Mouse (Mus musculus) forebrain, embryonic 10.5 days (tissue): ENCODE data around the gene Csnk1g1. TPM values are rescaled to one million over a fixed set of nuclear protein-coding genes. Genes with fewer than 3 reads are reported as not detected.
A peak's percentile ranks its signal among the peaks of the same experiment; 100 is the strongest.

Source experiments
- DNase-seq: peaks from one replicate; pipeline ENCODE4 v3.0.0-alpha.2; 2017; ENCODE audit warnings: low spot score; ENCODE audit errors: extremely low spot score
- H3K27ac ChIP-seq: fragments of 300-500 bp; sonication (generic); 2 replicates; pipeline ENCODE4 v1.5.1; 2016; ENCODE audit warnings: mild to moderate bottlenecking
- H3K27me3 ChIP-seq: fragments of 300-500 bp; sonication (generic); 2 replicates; pipeline ENCODE4 v1.6.1; 2016; ENCODE audit warnings: mild to moderate bottlenecking; ENCODE audit not compliant: poor library complexity, severe bottlenecking
- H3K36me3 ChIP-seq: fragments of 300-500 bp; sonication (generic); replicated peaks from 2 replicates; pipeline ENCODE4 v1.6.1; 2016; ENCODE audit warnings: mild to moderate bottlenecking, moderate library complexity
- H3K4me1 ChIP-seq: fragments of 300-500 bp; sonication (generic); 2 replicates; pipeline ENCODE4 v1.6.1; 2016
- H3K4me3 ChIP-seq: fragments of 300-500 bp; sonication (generic); 2 replicates; pipeline ENCODE4 v1.5.1; 2016; ENCODE audit warnings: mild to moderate bottlenecking, moderate library complexity
- H3K9me3 ChIP-seq: fragments of 300-500 bp; sonication (generic); 2 replicates; pipeline ENCODE4 v1.6.1; 2016; ENCODE audit warnings: mild to moderate bottlenecking, moderate library complexity
- WGBS: fragments of 180-500 bp; shearing (Covaris S2); methylation state at CpG from one replicate; pipeline ENCODE4 v1.1.7; 2016; 5-methylcytosine and 5-hydroxymethylcytosine counted together
- polyA plus RNA-seq: library from polyadenylated mRNA; unstranded; fragments of >200 nt; fragmentation: Nextera tagmentation; extraction: Ambion mirVana; gene quantifications from 2 replicates; pipeline ENCODE4 v1.2.1, GENCODE M21; 2016

Gene Csnk1g1
- polyA plus RNA-seq, 1 experiment from 2014 or later, result 18.2 TPM

DNA sequence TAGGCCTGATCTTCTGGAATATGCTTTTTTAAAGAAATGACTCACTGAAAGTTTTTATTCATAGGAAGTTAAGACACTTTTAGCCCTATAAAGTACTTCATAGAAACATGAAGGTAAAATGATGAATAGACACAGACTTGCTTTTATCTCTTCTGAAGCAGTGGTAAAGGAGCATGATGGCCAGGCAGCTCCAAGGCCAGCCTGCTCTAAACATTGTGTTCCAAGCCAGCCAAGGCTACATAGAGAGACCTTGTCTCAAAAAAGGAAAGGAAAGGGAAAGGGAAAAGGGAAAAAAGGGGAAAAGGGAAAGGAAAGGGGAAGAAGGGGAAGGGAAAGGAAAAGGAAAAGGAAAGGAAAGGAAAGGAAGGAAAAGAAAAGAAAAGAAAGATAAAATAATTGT lies 111.9 kb downstream of the Csnk1g1 start:
- Histone ChIP-seq H3K36me3 (peaks cover 33% of the 10 kb centered on the region), H3K27ac (no peak overlapping the region)
- DNase-seq, result no peak

DNA sequence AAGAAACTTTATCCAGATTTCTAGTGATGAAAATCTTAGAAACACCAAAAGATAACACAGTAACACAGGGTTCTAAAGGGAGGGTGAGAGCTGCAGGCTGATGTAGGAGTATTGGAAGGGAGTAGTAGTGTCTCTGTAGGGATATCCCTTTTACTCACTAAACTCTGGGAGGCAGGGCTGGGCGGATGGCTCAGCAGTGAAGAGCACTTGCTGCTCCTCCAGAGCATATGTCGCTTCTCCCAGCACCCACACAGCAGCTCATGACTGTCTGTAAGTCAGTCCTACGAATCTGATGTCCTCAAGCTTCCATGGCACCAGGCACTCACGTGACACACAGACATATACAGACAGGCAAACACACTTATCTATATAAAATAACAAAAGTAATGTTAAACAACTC lies 129.4 kb downstream of the Csnk1g1 start:
- peaks cover 56% of the 10 kb centered on the region for H3K36me3 ChIP-seq
- H3K27ac ChIP-seq, result no peak overlapping the region
- H3K4me3 ChIP-seq, result no peak overlapping the region
- 91% methylated on average over 4 of the region's 4 CpGs for WGBS
- H3K9me3 ChIP-seq, result no peaks in the 10 kb centered on the region
- DNase-seq, result no peak
- H3K27me3 ChIP-seq, result no peaks in the 10 kb centered on the region
- H3K4me1 ChIP-seq, result no peaks in the 10 kb centered on the region

More for the DNA sequence above, 111.9 kb downstream of the Csnk1g1 start:
- Histone ChIP-seq H3K9me3 (no peaks in the 10 kb centered on the region), H3K27me3 (no peaks in the 10 kb centered on the region), H3K4me1 (no peaks in the 10 kb centered on the region), H3K4me3 (no peak overlapping the region)

DNA sequence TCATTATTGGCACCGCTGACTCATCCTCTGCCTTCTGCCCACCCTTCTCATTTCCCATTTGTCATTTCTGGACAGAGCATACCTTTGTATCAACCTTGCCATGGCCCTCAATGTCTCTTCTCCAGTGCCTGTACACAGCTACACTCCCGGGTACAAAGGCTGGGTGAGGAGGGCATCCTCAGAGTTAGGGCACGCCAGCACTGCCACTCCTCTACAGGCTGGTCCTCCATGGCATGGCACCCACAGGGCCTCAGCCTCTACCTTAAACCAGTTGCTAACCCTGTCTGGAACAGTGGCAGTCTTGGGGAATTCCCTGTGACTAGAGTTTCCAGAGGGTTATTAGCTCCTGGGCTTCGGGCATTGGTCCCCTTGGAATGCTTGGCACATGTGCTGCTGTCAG lies 129.9 kb downstream of the Csnk1g1 start:
- no peak for DNase-seq
- H3K27me3 ChIP-seq, result no peaks in the 10 kb centered on the region
- no peaks in the 10 kb centered on the region for H3K4me1 ChIP-seq
- H3K36me3 ChIP-seq, result peaks cover 54% of the 10 kb centered on the region
- no peaks in the 10 kb centered on the region for H3K9me3 ChIP-seq
- no peak overlapping the region for H3K27ac ChIP-seq
- WGBS, result 95% methylated on average over 4 of the region's 4 CpGs
- H3K4me3 ChIP-seq, result no peak overlapping the region

DNA sequence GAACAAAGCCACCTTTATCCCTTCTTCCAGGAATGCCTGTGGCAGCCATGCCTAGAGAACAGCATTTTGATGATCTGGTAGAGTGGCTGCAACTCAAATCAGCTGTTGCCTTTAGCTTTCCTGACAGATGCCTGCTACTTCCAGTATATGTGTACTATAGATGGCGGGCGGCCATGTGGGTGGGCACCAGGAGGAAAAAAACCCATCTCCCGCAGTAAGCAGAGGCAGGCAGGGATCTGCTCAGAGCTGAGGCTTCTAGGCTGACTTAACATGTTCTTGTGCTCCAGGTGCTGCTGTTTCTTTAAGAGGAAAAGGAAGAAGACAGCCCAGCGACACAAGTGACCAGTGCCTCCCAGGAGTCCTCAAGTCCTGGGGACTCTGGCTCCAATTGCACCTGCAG lies 130.6 kb downstream of the Csnk1g1 start:
- H3K27ac ChIP-seq, result no peak overlapping the region
- 78% methylated on average over 4 of the region's 4 CpGs for WGBS
- H3K4me1 ChIP-seq, result no peaks in the 10 kb centered on the region
- DNase-seq, result no peak
- H3K27me3 ChIP-seq, result no peaks in the 10 kb centered on the region
- H3K4me3 ChIP-seq, result no peak overlapping the region
- H3K36me3 ChIP-seq, result peaks cover 54% of the 10 kb centered on the region
- H3K9me3 ChIP-seq, result no peaks in the 10 kb centered on the region

DNA sequence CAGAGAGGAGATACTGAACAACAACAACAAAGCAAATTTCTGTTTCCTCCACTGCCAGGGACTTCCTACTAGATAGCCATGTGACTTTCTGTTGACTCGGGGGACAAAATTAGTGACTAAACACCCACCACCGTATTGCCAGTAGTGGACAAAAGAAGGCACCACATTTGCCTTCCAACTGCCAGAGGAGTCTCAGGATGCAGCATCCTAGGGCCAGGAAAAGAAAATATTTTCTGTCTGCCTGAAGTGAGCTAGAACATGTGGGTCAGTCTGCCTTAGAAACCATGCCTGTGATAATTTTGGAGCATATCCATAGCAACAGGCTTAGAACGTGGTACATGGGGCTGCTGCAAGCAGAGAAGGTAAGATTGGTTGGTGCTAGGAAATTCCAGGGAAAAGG lies 132.1 kb downstream of the Csnk1g1 start:
- DNase-seq, result no peak
- Histone ChIP-seq H3K27me3 (no peaks in the 10 kb centered on the region), H3K4me3 (no peak overlapping the region), H3K9me3 (no peaks in the 10 kb centered on the region), H3K36me3 (peaks cover 46% of the 10 kb centered on the region), H3K4me1 (no peaks in the 10 kb centered on the region), H3K27ac (no peak overlapping the region)
- 91% methylated on average over 3 of the region's 3 CpGs for WGBS

DNA sequence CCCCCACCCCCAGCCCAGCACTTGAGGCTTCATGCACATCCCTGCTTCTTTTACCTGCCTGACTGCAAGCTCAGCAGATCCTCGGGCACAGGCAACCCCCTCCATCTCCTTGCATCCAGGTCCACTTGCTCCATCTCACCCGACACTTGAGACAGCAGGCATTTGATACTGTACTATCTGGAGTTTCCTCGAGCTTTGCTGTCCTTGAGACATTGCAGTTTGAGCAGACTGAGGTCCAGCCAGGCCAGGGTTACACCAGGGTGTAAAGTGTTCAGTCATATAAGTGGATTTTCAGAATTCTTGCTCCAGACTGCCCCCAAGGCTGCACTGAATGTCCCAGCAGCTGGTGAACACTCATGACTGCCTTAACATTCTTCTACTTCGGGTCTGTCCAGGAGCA lies 133.6 kb downstream of the Csnk1g1 start:
- Histone ChIP-seq H3K4me3 (no peak overlapping the region), H3K27me3 (no peaks in the 10 kb centered on the region), H3K27ac (no peak overlapping the region), H3K9me3 (no peaks in the 10 kb centered on the region), H3K4me1 (no peaks in the 10 kb centered on the region), H3K36me3 (peaks cover 35% of the 10 kb centered on the region)
- no peak for DNase-seq
- WGBS, result 86% methylated on average over 4 of the region's 4 CpGs

DNA sequence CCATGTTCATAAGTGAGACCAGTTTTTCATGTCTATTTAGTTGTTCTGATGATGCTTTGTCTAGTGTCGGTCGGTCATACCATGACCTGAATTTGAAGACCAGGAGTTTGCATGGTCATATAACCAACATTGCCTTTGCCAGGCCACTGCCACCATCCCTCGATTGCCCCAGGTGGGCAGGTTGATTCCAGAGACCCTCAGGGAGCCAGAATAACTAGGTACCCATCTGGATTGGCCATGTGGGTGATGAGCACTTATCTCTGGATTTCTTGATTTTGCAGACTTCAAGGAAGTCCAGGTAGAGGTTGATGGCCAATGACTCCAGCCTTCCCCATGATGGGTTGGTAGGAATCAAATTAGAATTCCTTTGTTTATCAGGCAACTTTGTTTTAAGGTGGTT lies 134.5 kb downstream of the Csnk1g1 start:
- no peak for DNase-seq
- Histone ChIP-seq H3K4me3 (no peak overlapping the region), H3K4me1 (no peaks in the 10 kb centered on the region), H3K27ac (no peak overlapping the region), H3K9me3 (no peaks in the 10 kb centered on the region), H3K27me3 (no peaks in the 10 kb centered on the region), H3K36me3 (peaks cover 29% of the 10 kb centered on the region)
- 95% methylated on average over 3 of the region's 3 CpGs for WGBS

DNA sequence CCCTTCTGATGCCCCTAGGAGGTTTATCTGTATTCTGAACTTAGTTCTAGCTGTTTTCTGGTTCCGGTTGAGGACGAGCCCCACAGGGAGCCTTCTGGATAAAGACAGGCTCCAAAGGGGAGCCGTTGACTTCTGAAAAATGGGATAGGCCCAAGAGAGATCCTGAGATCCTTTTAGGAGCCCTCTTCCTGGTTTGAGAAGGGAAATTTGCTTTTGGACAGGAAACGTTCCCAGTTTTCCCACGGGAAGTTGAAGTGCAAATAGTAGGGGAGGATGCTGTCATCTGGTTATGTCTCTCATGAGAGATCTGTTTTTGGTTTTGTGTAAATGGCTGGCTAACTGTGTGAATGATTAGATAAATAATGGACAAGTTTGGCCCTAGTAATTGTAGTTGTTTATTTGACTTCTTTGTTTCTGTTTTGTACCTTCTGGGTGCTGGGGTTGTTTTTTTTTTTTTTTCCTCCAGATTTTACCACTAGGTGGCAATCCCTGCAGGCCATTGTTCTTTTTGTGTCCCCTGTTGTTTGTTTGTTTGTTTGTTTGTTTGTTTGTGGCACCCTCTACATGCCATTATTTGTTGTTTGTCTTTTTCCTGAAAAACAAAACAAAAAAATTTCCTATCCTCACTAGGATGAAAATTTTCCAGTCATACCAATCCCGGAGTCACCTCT lies 141.3 kb downstream of the Csnk1g1 start:
- H3K27ac ChIP-seq, result no peak overlapping the region
- H3K27me3 ChIP-seq, result no peaks in the 10 kb centered on the region
- H3K36me3 ChIP-seq, result no peaks in the 10 kb centered on the region
- H3K9me3 ChIP-seq, result peaks cover 5% of the 10 kb centered on the region; the same call in 1 of the 2 replicates
- H3K4me3 ChIP-seq, result no peak overlapping the region
- peaks cover 7% of the 10 kb centered on the region; the same call in 1 of the 2 replicates for H3K4me1 ChIP-seq
- no peak for DNase-seq
- WGBS, result 72% methylated on average over 6 of the region's 6 CpGs

DNA sequence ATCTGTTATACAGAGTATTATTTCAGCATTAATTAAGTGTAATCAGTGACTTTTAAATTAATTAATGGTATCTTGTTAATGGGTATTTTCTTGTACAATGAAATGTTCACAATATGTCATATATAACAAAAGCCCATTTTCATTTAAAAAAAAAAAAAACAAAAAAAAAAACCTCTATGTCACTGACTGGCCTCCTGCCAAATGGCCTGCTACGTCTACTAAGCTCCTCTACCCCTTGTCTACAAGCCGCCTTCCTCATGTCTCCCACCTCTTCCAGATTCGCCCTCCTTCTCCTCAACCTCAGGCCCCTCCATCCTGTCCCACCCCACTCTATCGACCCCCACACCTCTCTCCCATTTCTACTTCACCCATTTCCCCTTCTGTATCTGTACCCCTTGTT lies 142.8 kb downstream of the Csnk1g1 start:
- DNase-seq, result no peak
- no peak overlapping the region for H3K4me3 ChIP-seq
- H3K4me1 ChIP-seq, result peaks cover 7% of the 10 kb centered on the region; the same call in 1 of the 2 replicates
- no peak overlapping the region for H3K27ac ChIP-seq
- H3K9me3 ChIP-seq, result peaks cover 5% of the 10 kb centered on the region; the same call in 1 of the 2 replicates
- 81% methylated on average over 4 of the region's 4 CpGs for WGBS
- H3K27me3 ChIP-seq, result no peaks in the 10 kb centered on the region
- H3K36me3 ChIP-seq, result no peaks in the 10 kb centered on the region

DNA sequence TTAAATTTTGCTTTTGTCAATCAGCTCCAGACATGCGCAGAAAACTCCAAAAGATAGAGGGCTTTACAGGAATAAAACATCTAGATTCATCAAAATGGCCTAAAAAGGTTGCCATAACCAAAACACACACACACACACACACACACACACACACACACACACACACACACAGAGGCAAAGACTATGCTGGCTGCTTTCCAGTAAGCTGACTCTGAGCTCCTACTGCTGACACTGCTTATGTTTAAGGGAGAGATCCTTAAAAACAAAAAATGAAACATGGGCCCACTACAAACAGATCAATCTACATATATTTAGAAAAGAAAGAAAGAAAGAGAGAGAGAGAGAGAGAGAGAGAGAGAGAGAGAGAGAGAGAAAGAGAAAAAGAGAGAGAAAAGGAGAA lies 144.0 kb downstream of the Csnk1g1 start:
- 84% methylated on average over 1 of the region's 1 CpGs for WGBS
- Histone ChIP-seq H3K4me3 (no peak overlapping the region), H3K4me1 (peaks cover 7% of the 10 kb centered on the region; the same call in 1 of the 2 replicates), H3K27ac (no peak overlapping the region), H3K9me3 (peaks cover 5% of the 10 kb centered on the region; the same call in 1 of the 2 replicates), H3K36me3 (no peaks in the 10 kb centered on the region), H3K27me3 (no peaks in the 10 kb centered on the region)
- no peak for DNase-seq

DNA sequence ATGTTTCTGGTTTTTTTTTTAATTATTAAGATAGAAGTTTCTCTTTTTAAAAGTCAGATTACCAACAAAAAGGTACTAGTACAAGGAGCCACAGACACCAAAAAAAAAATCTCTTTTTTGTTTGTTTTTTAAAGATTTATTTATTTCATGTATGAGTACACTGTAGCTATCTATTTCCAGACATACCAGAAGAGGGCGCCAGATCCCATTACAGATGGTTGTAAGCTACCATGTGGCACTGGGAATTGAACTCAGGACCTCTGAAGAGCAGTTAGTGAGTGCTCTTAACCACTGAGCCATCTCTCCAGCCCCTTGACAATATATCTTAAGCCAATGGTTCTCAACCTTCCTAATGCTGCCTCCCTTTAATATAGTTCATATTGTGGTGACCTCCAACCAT lies 144.9 kb downstream of the Csnk1g1 start:
- no peaks in the 10 kb centered on the region for H3K36me3 ChIP-seq
- H3K4me1 ChIP-seq, result peaks cover 7% of the 10 kb centered on the region; the same call in 1 of the 2 replicates
- H3K27me3 ChIP-seq, result no peaks in the 10 kb centered on the region
- H3K27ac ChIP-seq, result no peak overlapping the region
- H3K9me3 ChIP-seq, result peaks cover 5% of the 10 kb centered on the region; the same call in 1 of the 2 replicates
- no peak overlapping the region for H3K4me3 ChIP-seq
- WGBS, result 32% methylated on average over 1 of the region's 1 CpGs
- no peak for DNase-seq

DNA sequence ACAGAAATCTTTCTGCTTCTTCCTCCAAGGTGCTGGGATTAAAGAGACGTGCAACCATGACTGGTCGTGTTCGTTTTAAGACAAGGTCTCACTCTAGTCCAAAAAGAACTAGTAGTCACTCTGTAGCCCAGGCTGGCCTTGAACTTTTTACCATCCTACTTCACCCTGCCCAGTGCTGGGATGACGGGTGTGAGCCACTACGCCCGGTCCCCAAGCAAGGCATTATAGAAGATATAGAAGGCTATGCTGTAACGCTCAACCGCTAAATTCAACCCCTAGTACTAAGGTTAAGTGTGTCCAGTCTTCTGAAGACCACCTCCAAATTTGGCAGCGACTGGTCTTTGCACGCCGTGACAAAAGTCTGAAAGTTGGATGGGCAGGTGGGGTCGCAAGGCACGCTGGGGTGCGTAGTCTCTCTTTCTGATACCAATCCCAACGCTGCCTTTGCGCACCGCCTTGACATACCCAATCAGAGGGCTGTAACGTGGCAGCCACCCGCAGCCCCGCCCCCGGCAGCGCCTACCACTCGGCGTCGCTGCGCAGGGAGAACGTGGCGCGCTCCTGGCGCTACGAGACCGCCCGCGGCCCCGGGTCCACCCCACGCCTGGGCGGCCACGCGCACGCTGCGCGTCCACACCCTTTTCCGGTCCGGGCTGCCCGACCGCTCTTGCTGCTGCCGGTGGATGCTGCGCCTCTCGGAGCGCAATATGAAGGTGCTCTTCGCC lies 151.0 kb downstream of the Csnk1g1 start, which contains the start of gene Ppib:
Ppib (plus strand) TSS at position 640 of the 725 bp plus-strand sequence.
- H3K27ac ChIP-seq, result peak within 1 kb of the TSS; percentile 93
- DNase-seq, result peak; percentile 95
- H3K4me1 ChIP-seq, result peaks cover 22% of the 10 kb centered on the region
- H3K4me3 ChIP-seq, result peak within 1 kb of the TSS; percentile 73
- 1% methylated on average over 51 of the region's 51 CpGs for WGBS
- H3K9me3 ChIP-seq, result no peaks in the 10 kb centered on the region
- H3K36me3 ChIP-seq, result peaks cover 31% of the 10 kb centered on the region
- H3K27me3 ChIP-seq, result no peaks in the 10 kb centered on the region

DNA sequence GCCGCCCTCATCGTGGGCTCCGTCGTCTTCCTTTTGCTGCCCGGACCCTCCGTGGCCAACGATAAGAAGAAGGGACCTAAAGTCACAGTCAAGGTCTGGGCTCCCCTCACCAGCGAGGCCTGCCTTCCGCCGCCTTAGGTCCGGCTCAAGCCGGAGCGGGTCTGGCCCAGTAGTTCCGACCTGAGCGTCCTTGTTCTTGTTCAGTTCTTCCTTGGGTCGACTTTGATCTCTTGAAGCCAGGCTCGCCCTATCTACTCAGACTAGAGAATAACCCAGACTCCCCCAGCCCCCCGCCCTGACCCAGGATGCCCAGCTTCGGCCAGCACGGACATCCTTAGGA lies 151.6 kb downstream of the Csnk1g1 start:
- Histone ChIP-seq H3K27ac (peak overlapping the region; percentile 93), H3K4me1 (peaks cover 22% of the 10 kb centered on the region), H3K27me3 (no peaks in the 10 kb centered on the region), H3K9me3 (no peaks in the 10 kb centered on the region), H3K36me3 (peaks cover 35% of the 10 kb centered on the region), H3K4me3 (peak overlapping the region; percentile 73)
- WGBS, result under 1% methylated on average over 20 of the region's 20 CpGs
- DNase-seq, result no peak
